Mouse (Mus musculus): ENCODE measurements around the gene Ccdc87. TPM values are rescaled to one million over a fixed set of nuclear protein-coding genes. Genes with fewer than 3 reads are reported as not detected.
"Not testable (repeated sequence)": the region's sequence is repeated elsewhere in the genome, so short reads cannot be mapped to it uniquely, and the experiment has no call there.

Gene Ccdc87
- under 1 TPM in 1 of 2 experiments, not detected in 1; 0.11 TPM for total RNA-seq (2021)

DNA sequence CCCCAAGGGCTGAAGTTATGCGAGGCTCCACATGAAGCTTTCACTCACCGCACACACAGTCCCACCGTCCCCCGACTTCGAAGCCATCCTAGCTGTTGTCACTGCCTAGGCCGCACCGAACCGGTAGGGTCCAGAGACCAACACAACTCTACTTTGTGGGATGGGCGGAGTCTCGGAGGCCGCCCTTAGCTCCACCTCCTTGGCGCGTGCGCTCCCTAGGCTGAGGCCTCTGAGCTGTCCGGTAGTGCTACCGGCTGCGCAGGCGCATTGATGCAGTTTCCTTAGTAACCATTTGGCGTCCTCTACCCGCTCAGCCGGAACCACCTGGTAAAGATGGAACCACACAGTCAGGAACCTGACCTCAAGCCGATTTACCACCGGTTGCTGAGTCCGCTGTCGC lies at the start of gene Ccdc87, which contains the start of gene Ccs:
TSS of gene Ccdc87 (plus strand) at position 218 of the 400 bp plus-strand sequence.
TSS of gene Ccs (minus strand) at position 184 of the 400 bp plus-strand sequence.
- peak; percentile 97 for DNase-seq

DNA sequence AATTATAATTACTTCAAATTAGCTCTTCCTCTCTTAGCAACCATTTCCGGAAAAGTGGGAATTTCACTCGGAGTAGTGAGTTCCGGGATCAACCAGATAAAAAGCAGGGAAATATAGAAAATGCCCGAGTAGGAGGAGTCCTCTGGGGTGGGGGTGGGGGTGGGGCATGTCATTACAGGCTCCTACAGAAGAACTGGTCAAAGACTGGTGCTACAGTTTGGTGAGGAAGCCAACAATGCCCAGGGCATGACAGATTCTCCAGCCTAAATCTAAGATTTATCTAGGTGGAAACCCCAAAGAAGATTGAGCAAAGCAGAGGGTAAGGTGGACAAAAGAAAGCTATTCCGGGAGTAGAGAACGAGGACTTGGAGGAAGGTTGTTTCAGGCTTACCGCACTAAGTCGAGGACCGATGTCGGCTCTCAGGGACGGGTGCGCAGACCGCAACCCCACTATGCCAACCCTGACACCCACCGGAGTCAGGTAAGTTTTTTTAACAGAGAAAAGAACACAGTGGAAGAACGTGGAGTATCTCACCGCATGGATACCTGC lies 45.8 kb upstream of the Ccdc87 start:
- DNase-seq = no peak

DNA sequence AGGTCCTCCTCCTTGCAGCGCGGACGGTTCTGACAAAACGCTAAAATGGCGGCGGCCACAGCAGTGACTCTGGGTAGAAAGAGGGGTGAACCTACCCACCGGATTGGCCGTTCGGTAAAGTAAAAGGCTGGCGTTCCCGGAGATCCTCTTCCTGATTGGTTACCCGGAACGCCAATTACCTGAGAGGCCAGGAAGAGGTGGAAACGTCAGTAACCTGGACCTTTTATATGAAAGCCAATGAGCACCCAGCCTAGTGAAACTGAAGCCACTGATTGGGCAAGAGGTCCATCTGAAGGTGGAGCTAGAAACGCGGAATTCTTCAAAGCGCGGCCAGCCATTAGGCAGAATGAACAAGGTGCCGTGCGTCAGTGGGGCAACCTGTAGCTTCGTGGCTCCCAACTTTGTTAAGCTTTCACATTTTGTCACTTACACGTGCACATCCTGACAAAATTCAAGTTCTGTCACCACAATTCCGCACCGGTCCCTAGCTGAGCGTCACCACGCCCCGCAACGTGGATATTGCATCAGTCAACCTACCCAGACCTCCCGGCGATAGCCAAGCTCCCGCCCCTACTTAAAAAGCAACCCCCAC lies 45.2 kb upstream of the Ccdc87 start, which contains the start of gene Rbm4:
TSS of gene Rbm4 (minus strand) at position 71 of the 592 bp plus-strand sequence.
- peak; percentile 98 for DNase-seq

DNA sequence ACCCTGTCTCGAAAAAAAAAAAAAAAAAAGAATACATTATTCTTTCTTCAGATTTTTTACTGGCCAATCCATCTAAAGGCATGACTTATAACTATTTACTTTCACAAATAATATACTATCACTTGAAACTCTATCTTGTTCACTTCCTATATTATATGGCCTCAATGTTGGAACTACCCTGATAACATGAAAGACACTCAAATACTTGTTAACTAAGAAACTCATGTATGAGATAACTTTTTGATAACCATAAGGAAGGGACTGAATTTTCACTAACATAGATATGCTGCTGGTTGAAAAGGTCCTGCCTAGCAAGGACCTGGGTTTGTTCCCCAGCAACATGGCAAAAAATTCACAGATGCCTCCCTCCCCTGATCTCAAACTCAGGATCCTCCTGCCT lies 43.2 kb upstream of the Ccdc87 start:
- no peak for DNase-seq

DNA sequence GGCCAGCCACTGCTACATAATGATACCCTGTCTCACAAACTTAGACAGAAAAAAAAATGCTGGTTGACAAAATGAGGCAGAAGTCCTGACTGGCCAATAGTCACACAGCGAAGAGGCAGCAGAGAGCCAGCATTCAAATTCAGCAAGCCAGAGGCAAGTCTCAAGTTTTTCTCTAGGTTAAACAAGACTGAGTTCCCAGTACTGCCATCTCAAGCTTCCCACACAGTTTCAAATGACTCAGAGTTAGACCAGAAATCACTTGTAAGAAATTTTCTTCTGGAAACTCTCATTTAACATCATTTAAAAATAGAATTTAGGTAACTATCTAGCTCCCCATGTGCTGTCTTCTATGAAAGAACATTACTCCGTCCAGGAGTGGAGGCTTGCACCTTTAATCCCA lies 41.3 kb upstream of the Ccdc87 start:
- DNase-seq = no peak

DNA sequence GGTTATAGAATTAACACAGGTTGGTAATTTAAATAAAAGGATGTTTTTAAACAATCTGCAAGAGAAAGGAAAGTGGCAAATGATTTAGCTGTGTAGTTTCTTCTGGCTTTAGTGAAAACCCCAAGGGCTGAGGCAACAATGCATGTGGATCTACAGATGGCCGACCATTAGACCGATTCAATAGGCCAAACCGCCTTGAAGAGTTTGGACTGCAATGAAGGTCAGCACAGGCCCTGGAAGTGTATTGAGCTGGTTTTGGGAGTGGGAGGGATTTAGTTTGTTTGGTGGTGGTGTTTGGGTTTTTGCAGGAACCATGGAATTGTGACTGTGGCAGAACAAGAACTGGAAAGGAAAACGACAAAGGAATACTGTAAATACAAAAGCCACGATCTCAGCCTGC lies 40.1 kb upstream of the Ccdc87 start:
- no peak for DNase-seq

DNA sequence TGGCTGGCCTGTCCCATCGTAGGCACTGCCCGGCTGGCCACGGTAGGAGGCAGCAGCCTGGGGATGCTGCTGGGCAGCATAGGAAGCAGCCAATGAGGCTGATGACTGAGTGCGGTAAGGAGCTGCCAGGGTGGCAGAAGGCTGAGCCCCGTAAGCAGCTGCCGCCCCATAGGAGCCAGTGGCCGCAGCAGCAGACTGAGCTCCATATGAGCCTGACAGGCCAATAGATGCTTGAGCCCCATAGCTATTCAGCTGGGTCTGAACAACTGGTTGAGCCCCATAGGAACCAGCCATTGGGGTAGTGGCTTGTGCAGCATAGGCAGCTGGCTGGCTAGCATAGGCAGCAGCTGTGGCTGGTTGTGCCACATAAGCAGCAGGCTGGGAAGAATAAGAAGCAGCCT lies 36.5 kb upstream of the Ccdc87 start:
- DNase-seq = no peak

DNA sequence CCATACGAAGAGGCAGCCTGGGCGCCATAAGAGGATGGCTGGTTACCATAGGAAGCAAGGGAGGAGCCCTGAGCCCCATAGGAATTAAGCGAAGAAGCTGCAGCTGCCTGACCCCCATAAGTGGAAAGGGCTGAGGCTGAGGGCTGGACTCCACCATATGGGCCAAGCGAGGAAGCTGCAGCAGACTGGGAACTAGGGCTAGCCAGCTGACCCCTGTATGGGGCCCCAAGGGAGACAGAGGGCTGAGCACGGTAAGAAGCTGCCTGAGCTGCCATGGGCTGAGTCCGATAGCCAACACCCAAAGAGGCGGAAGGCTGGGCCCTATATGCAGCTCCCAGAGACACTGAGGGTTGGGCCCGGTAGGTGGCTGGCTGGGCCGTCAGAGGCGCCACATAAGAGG lies 35.9 kb upstream of the Ccdc87 start:
- no peak for DNase-seq

DNA sequence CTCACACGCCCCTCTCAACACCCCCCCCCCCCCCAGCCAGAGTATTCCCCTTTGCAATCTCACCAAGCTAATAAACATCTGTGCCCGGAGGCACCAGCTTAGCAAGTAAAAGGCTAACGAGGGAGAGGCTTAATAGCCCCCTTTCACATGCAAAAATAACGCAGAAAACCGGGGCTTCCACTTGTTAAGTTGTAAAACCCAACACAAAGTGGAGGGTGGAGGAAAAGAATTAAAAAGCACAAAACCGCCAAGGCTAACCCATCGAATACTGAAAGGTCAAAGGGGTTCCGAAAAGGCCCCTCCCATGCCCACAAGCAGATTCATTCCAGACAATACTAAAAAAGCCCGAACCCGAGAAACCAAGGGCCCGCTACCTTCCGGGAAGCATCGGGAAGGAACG lies 28.9 kb upstream of the Ccdc87 start:
- DNase-seq = no peak

DNA sequence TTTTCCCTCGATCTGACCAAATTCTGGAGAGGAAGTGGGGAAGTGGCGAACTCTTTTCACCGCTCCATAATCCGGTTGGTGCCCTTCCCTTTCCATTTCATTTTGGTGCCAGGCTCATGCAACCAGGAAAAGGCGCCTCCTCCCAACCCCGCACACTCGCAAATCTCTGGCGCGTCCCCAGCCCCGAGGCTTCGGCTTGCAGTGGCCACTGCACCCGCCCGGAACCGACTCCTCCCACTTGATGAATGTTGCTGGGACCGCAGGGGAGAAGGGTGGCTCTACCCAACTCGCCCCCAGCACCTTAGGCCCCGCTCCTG lies 28.5 kb upstream of the Ccdc87 start:
- no peak for DNase-seq

DNA sequence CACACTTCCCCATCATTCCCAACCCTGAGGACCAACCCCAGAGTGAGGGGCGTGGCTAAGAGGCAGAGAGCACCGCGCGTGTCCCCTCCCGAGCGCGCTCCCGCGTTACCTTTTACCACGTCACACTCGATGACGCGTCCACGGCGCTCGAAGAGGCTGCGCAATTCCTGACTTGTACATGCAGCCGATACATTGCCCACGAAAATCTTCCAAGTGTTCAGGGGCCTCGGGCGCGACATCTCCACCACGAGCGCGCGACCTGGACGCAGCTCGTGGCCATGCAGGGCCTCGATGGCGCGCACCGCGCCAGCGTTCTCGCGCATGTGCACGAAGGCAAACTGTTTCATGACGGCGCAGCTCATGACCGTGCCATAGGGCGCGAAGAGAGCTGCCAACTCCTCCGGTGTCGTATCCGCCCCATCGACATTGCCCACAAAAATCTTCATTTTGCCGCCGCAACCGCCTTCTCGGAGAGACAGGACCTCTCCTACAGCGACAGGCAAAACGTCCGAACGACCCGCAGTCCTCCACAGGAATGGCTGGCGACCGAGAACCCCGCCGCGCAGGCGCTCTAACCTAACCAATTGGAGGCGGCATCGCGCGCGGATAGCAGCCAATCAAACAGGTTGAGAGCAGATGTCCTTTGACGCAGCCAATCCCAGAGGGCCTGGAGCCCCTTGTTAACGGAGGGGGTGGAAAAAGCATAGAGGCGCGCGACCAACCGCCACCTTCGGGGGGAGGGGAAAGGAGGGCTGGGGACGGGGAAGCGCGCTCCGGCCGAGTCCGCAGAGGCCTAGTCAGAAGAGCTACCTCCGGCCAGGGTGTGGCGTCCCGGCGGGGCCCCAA lies 27.9 kb upstream of the Ccdc87 start, which contains the start of the genes Gm21992 and Rbm14:
TSS of gene Gm21992 (minus strand) at position 550 of the 846 bp plus-strand sequence.
TSS of gene Rbm14 (minus strand) at position 572 of the 846 bp plus-strand sequence.
- peak; percentile 98 for DNase-seq

DNA sequence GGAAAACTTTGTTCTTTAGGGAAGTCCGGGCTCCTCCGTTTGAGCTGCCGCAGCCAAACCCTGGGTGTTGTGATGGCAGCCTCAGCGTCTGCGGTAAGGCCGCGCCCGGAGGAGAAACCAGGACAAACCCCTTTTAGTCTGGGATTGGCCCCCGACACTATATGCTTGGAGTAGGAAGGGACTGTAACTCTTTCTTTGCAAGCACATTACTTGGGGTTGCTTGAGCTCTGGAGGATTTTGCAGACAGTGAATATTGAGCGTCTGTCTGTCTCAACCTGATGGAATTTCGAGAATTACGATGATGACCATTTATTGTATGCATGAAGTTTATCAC lies 27.3 kb upstream of the Ccdc87 start:
- no peak for DNase-seq

DNA sequence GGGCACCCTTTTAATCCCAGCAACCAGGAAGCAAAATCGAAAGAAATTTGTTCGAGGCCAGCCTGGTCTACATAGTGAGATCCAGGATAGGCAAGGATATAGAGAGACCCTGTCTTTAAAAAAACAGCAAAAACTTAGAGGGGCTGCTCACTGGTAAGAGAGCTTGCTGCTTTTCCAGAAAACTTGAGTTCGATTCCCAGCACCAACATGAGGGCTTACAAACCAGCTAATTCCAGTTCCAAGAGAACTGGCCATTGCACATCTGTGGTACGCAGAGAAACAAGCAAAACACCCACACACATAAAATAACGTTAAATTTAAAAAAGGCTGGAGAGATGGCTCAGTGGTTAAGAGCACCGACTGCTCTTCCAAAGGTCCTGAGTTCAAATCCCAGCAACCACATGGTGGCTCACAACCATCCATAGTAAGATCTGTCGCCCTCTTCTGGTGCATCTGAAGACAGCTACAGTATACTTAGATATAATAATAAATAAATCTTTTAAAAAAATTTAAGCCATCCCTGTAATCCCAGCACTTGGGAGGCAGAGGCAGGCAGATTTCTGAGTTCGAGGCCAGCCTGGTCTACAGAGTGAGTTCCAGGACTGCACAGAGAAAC lies 26.7 kb upstream of the Ccdc87 start:
- not testable (repeated sequence) for DNase-seq

DNA sequence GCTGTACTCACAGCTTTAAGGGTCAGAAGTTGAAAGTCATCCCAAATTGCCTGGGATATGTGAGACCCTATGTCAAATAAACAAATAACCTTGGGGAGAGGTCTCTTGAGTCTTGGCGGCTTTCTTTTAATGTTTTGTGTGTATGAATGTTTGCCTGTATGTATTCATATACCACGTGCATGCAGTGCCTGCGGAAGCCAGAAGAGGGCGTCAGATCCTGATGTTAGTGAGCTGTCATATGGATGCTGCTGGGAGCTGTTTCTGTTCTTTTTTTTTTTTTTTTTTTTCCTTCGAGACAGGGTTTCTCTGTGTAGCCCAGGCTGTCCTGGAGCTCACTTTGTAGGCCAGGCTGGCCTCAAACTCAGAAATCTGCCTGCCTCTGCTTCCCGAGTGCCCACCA lies 26.2 kb upstream of the Ccdc87 start:
- DNase-seq = peak; percentile 42

DNA sequence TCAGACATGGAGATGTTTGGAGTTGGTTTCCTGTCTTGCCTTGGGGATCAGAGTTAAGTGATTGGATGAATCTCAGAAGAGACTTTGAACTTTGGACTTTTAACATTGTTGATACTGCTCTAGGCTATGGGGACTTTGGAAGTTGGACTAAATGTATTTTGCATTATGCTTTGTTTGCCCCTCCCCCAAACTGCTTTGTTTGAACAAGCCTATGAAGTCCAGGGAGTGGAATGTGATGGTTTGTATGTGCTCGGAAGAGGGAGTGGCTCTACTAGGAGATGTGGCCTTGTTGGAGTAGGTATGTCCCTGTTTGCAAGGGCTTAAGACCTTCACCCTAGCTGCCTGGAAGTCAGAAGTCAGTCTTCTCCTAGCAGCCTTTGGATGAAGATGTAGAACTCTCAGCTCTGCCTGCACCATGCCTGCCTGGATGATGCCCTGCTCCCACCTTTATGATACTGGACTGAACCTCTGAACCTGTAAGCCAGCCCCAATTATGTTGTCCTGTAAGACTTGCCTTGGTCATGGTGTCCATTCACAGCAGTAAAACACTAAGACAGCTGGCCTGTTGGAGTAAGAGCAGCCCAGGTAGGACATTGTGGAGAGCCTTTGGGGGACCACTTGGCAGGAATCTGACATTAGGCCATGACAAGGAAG lies 21.9 kb upstream of the Ccdc87 start:
- DNase-seq = no peak

DNA sequence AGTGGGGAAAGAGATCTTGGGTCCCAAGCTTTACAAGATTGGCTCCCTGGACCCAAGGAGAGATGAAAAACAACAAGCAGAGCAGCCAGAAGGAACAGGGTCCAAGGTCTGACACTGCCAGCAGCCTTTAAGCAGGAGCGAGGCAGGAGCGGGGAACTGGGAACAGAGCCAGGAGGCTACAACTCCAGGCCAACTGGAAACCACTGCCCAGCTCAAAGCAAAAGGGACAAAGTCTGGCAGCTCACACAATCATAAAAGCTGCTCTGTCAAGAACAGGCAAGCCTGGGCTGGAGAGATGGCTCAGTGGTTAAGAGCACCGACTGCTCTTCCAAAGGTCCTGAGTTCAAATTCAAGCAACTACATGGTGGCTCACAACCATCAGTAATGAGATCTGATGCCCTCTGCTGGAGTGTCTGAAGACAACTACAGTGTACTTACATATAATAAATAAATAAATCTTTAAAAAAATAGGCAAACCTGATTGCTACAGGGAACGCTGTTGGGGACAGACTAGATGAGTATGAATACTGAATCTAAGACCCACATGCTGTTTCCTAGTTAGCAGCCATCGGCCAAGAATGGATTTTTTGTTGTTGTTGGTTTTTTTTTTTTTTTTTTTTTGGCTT lies 18.4 kb upstream of the Ccdc87 start:
- peak; percentile 81 for DNase-seq

DNA sequence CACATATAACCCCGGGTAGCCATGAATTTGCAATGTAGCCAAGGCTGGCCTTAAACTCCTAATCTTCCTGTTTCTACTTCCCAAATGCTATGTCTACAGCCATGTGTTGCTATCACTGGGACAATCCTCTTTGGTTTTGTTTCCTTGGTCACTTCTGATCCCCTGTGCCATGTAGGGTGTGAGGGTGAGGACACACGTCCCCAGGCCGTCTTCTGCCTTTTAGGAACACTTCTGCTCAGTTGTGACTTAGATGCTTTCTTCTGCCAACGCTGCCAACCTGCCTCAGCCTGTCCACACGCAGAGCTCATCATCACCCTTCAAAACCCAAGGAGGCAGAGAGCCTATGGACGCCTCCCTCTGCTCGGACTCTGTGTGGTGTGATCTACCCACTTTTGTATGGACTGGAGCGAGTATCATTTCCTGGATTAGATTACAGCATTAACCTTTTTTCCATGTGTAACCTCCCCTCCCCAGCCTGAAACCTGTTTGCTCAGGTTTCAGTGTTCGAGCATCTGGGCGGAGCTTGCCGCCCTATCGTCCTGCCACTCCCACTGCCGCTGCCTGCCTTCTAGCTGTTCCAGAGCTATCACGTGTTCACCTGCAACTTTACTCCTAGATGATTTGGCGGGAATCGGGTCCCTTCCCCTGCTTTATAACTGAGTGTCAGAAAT lies 10.6 kb upstream of the Ccdc87 start:
- no peak for DNase-seq

DNA sequence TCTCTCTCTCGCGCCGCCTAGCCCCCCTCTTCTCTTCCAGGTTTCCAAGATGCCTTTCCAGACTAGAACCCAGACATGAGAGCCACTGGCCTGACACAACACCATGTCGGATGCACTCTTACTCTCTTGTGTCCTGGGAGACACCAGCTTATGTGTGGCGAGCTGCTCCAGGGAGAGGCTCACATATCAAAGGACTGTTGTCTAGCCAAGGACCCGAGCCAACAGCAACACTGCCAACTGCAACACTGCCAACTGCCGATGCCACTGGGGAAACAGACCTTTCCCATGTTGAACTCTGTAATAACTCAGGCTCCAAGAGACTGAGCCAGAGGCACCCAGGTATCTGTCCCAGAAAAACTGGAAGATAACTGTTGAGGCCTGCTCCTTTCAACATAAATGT lies 10.0 kb upstream of the Ccdc87 start:
- peak; percentile 78 for DNase-seq

DNA sequence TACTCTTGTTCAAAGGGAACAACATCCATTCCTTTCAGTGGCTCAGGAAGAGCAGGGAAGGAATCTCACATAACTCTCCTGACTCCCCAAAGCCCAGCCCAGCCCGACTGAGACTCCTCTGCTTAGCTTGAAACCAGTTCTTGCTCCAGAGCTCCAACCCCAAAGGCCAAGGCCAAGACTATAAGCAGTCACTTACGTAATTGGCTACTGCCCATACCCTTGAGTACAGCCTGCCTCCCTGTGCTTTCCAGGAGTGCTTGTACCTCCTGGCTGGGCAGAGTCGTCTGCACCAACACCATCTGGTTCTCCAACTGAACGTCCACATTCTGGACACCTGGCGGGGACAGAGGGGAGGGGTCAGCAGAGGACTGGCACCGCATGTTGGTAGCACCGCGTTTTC lies 5.2 kb upstream of the Ccdc87 start:
- DNase-seq = no peak

DNA sequence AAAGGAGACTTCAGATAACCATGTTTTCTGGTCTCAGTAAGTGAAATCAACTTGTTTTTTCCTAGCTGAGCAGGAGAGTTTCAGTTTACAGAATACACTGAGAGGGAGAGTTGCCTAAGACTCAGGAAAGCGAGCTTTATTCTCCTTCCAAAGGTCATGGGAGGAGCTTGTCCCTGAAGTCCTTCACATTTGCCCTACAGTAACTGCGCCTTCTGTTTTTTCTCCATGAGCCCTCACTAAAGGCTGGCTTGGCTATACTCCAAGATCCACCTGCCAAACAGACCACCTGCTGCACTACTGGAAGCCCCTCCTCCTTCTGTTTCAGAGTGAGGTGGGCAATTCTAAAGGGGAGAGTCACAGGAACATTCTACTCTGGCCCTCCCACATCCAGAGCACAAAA lies 3.1 kb upstream of the Ccdc87 start:
- no peak for DNase-seq

DNA sequence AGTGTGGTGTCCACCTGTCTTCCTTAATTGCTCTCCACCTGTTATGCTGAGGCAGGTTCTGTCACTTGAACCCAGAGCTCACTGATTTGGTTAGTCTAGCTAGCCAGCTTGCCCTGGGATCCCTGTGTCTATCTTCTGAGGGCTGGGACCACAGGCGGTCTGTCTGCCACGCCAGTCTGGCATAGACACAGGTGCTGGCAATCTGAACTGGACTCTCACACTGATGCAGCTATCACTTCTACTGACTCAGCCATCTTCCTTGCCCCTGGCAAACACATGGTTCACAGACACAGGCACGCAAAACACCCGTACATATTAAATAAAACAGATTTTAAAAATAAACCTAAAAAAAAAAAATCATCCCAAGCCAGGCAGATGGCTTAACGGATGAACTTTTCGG lies 2.1 kb upstream of the Ccdc87 start:
- no peak for DNase-seq

All from heart, postnatal 4 days (tissue).